Mouse (Mus musculus) bone marrow, adult 2 months (tissue): ENCODE data around the gene Fbxl12.

Experiments
- CTCF ChIP-seq: fragments of 200-500 bp; IDR thresholded peaks from 2 replicates; pipeline ENCODE4 v1.5.1; 2011; ENCODE audit warnings: low read length, control low read depth; ENCODE audit not compliant: control insufficient read depth, insufficient read depth
- POLR2A ChIP-seq: fragments of 200-500 bp; IDR thresholded peaks from 2 replicates; pipeline ENCODE4 v1.6.1; 2011; ENCODE audit warnings: low read depth, mild to moderate bottlenecking, control low read depth, low read length, borderline replicate concordance; ENCODE audit not compliant: control insufficient read depth

GRCm38 (mm10) chr9:20652260-20652658 is 7.7 kb upstream of the Fbxl12 start:
- TF ChIP-seq CTCF, result no peak
- TF ChIP-seq POLR2A, result no peak
